Mouse (Mus musculus) gastrocnemius, adult 18-20 months (tissue): Measurements from ENCODE around the gene 3110082J24Rik. TPM values are rescaled to one million over a fixed set of nuclear protein-coding genes. Genes with fewer than 3 reads are reported as not detected.

ENCODE experiments used
- DNase-seq: peaks from one replicate; pipeline ENCODE4 v3.0.0; 2021; ENCODE audit warnings: low spot score
- total RNA-seq, 2 experiments: library from RNA; stranded (reverse); gene quantifications; 2 replicates each; pipeline ENCODE4 v1.2.3; 2021

Gene 3110082J24Rik
- total RNA-seq, 2 experiments from 2014 or later, result not detected

GRCm38 (mm10) chr5:30118018-30118417, 12.1 kb upstream of the 3110082J24Rik start:
- DNase-seq, result no peak

- DNase-seq, result no peak
These were observed 9.8 kb upstream of the 3110082J24Rik start for GRCm38 (mm10) chr5:30115718-30116117.

DNA sequence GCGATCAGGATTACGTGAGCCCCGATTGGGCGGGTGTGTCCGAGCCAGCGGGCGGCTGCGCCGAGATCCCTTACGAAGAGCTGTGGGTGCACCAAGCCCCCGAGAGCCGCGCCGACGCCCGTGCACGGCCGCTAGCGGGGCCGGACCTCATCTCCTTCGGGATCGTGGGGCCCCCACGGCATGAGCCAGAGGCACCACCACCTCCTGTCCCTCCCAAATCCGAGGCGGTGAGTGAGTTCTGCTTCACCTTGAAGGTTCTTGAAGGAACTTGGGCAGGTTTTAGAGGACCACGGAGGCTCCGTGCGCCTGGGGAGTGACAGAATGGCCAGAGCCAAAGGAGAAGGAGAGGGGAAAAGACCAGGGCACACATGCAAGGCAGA, 8.9 kb upstream of the 3110082J24Rik start:
- no peak for DNase-seq

DNA sequence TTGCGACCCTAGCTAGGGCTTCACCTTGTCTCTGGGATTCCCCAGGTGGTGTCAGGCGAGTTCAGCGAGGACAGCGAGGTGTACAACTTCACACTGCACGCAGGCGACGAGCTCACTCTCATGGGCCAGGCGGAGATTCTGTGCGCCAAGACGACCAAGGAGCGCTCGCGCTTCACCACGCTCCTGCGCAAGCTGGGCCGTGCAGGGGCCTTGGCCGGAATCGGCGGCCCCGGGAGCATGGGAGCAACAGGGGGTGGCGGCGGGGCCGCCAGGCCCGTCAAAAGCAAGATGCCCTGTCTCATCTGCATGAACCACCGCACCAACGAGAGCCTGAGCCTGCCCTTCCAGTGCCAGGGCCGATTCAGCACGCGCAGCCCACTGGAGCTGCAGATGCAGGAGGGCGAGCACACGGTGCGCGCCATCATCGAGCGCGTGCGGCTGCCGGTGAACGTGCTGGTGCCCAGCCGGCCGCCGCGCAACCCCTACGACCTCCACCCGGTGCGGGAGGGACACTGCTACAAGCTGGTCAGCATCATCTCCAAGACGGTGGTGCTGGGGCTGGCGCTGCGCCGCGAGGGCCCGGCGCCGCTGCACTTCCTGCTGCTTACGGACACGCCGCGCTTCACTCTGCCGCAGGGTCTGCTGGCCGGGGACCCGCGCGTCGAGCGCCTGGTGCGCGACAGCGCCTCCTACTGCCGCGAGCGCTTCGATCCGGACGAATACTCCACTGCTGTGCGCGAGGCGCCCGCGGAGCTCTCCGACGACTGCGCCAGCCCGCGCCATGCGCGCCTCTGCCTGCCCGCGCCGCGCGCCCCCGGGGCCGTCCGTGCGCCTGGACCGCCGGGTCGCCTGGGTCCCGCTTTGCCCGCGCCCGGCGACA, 8.2 kb upstream of the 3110082J24Rik start:
- DNase-seq, result peak; percentile 38

DNA sequence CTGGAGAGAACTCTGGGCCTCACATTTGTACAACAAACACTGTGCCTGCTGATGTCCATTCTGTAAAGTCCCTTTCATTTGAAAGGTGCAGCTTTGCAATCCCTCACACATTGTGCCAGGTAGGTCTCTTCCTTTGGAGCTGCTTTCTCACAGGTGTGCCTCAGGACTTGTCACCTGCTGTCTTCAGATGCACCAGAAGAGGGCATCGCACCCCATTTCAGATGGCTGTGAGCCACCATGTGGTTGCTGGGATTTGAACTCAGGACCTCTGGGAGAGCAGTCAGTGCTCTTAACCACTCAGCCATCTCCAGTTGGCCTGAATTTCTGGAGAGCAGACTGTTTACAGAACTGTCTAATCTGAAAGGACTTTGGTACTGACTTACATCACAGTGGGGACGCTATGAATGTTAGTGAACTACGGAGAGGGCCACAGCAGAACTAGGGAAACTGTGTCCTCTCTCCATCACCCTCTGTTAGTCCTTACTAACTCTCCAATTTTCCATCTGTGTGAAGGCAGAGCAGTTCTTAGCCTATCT, 6.7 kb upstream of the 3110082J24Rik start:
- DNase-seq, result no peak

DNA sequence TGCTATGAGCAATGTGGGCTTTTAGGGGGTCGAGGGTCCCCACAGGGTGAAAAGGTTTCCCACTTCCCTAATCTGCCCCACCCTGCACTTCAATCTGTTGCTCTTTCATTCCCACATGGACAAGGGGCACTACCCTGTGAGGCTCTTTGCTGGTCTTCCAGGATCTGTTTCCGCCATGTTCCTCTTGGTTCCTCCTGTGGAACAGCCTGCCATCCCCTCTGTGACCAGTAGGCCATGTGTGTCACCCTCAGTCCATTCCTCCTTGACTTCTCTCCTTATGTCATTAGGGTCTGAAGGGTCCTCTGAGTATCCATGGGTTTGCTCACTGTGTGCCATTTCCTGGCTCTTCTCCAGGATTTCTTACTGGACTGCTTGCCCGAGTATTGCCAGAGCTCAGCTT, 5.9 kb upstream of the 3110082J24Rik start:
- no peak for DNase-seq

DNA sequence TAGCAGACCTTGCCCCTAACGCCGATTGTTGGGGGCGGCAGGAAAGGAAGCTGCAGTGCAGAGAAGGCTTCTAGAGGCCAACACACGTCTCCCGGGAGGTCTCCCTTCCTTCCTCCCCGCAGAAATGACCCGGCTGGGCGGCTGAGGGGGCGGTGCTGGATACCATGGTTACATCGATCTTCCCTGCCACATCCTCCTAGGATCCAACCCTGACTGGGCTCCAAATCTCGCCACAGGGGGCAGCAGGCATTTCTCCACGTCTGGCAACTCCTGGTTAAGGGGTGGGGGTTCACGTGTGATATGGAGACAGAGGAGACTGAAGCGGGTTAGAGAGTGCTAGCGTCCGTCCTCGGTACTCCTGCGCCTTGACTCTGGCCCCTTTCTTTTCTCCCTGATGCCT, 5.2 kb upstream of the 3110082J24Rik start:
- DNase-seq, result no peak

DNA sequence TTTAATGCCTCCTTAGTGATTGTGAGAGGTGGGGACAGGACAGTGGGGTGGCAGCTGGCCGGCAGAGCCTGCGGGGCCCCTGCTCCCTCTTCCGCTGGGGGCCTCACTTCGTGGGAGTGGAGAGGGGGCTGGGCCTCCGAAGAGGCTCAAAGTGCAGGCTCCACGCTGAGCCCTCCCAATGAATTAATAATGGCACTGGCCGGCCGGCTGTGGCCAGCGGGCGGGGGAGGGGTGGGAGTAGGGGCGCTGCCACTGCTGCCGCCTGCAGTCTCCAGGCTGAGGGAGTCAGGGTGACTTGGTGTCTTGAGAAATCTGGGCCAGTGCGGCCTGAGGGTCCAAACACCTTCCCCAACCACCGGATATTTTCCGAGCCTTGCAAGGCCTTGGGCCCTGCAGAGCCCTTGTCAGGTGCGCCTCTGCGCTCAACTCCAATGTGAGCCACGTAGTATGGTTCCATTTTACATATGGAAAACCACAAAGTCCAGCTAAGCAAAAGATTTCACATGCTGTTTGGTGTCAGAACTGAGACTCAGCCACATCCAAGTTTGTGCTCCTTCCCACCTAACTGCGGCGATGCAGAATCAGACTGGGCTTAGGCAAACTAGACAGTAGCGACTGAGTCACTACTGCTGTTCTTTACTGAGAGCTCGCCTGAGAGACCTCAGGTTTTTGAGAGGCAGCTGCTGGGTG, 4.6 kb upstream of the 3110082J24Rik start:
- DNase-seq, result no peak

DNA sequence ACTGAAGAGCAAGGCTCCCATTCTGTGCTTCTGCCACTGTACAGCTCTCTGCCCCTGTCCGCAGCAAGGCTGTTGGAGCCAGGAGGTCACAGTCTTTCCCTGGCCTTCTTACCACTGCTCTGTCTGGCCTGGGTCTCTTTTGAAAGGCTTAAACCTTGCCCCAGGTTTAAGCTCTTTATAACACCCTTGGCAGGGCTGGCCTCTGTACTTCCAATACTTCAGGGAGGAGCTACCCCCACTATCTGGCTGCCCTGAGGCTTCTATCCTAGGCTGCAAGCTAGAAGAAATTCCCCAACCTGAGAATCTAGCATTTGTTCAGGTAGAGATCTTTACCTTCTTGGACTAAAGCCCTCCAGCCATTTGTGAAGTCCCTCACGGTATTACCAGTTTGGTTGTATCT, 4.0 kb upstream of the 3110082J24Rik start:
- no peak for DNase-seq

DNA sequence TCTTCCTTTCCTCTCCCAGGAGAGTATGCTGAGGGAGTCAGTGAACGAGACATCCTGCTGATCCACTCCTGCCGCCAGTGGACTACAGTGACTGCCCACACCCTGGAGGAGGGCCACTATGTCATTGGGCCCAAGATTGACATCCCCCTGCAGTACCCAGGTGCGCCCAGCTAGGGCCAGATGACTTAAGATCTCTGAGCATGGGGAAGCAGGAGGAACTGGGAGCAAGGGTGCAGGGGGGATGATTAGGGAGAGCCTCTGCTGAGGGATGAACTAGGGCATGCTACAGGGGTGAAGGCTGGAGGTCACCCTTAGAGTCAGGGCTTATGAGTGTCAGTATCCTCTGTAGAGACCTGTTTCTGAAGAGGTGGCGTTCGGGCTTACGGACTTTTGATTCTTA, 2.3 kb upstream of the 3110082J24Rik start:
- no peak for DNase-seq

GRCm38 (mm10) chr5:30107611-30108041, 1.7 kb upstream of the 3110082J24Rik start:
- no peak for DNase-seq

GRCm38 (mm10) chr5:30107186-30107585, 1.3 kb upstream of the 3110082J24Rik start:
- no peak for DNase-seq

GRCm38 (mm10) chr5:30106756-30107155, 870 bp upstream of the 3110082J24Rik start:
- DNase-seq, result no peak

- DNase-seq, result no peak
These were observed 832 bp downstream of the 3110082J24Rik start, which contains the start of gene Garem2 for GRCm38 (mm10) chr5:30104841-30105667. Garem2 (plus strand) TSS chr5:30105161.

DNA sequence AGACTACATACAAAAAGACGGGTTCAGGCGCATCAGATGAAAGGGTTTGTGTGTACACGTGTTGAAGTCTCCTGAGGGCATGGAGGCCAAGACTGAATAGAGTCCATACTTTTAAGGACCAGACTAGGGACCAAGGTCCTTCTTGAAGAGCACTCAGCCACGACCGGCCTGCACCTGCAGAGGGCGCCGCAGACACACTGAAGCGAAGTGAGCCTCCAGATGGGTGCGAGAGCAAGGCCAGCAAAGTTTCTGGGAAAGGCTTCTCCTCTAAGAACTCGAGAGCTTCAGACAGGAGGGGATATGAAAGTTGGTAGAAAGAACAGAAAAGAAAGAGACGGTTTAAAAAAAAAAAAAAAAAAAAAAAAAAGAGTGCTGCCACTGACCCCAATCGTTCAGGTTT, 1.5 kb downstream of the 3110082J24Rik start:
- no peak for DNase-seq

DNA sequence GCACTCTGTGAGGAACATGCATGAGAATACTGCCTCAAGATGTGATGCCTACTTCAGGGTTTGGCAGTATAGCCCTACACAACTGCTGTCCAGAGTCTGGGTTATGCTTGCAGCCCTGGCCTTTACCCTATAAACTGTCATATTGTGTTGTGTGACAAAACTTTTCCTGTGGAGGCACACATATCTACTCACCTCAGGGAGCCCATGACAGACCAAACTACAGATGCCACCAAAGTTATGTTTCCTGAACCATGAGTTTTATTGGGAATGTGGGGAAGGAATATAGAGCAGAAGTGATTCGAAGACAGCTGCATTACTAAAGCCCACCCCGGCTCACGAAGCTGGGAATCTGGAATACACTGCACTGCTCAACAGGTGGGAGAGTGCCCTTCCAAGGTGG, 2.5 kb downstream of the 3110082J24Rik start:
- no peak for DNase-seq

- no peak for DNase-seq
These were observed 7.6 kb downstream of the 3110082J24Rik start for GRCm38 (mm10) chr5:30098260-30098659.

- DNase-seq, result no peak
These were observed 10.2 kb downstream of the 3110082J24Rik start for GRCm38 (mm10) chr5:30095731-30096130.

- DNase-seq, result no peak
These were observed 11.5 kb downstream of the 3110082J24Rik start for GRCm38 (mm10) chr5:30094399-30094798.

- DNase-seq, result no peak
These were observed 13.2 kb downstream of the 3110082J24Rik start for GRCm38 (mm10) chr5:30092701-30093100.
